Mouse (Mus musculus) C2C12 (cell line): ENCODE results near the gene Rundc3a. TPM values are rescaled to one million over a fixed set of nuclear protein-coding genes. Genes with fewer than 3 reads are reported as not detected.

Experiments
- H3K27me3 ChIP-seq: one replicate; pipeline ENCODE4 v1.6.1; 2011; ENCODE audit not compliant: control insufficient read depth, insufficient read depth, insufficient read length
- H3K36me3 ChIP-seq: one replicate; pipeline ENCODE4 v1.6.1; 2011; ENCODE audit not compliant: control insufficient read depth, insufficient read depth
- H3K4me3 ChIP-seq: one replicate; pipeline ENCODE4 v1.5.1; 2011; ENCODE audit warnings: mild to moderate bottlenecking, control low read depth; ENCODE audit not compliant: poor library complexity, insufficient read depth, severe bottlenecking
- H3K79me2 ChIP-seq: one replicate; pipeline ENCODE4 v1.6.1; 2011; ENCODE audit not compliant: control insufficient read depth, insufficient read depth
- H3K79me3 ChIP-seq: one replicate; pipeline ENCODE4 v1.6.1; 2011; ENCODE audit warnings: low read depth, control low read depth
- H3ac ChIP-seq: one replicate; pipeline ENCODE3; 2011; ENCODE audit warnings: low read depth; ENCODE audit not compliant: control insufficient read depth, insufficient read length
- CEBPB ChIP-seq: IDR thresholded peaks from one replicate; pipeline ENCODE4 v1.6.1; 2011; ENCODE audit warnings: low read depth, mild to moderate bottlenecking, control low read depth, moderate library complexity
- CTCF ChIP-seq: IDR thresholded peaks from one replicate; pipeline ENCODE4 v1.5.1; 2011; ENCODE audit not compliant: control insufficient read depth, insufficient read depth, insufficient read length
- FOSL1 ChIP-seq: IDR thresholded peaks from one replicate; pipeline ENCODE4 v1.8.0; 2011; ENCODE audit warnings: mild to moderate bottlenecking, low read length; ENCODE audit not compliant: poor library complexity, insufficient read depth, severe bottlenecking
- MAX ChIP-seq: IDR thresholded peaks from one replicate; pipeline ENCODE4 v1.6.1; 2011; ENCODE audit warnings: mild to moderate bottlenecking, control low read depth
- MYOD1 ChIP-seq: IDR thresholded peaks from one replicate; pipeline ENCODE4 v1.6.1; 2011; ENCODE audit warnings: low read depth; ENCODE audit not compliant: control insufficient read depth, insufficient read length
- MYOG ChIP-seq: IDR thresholded peaks from one replicate; pipeline ENCODE4 v1.6.1; 2011; ENCODE audit not compliant: control insufficient read depth, insufficient read length; ENCODE audit errors: extremely low read depth
- USF1 ChIP-seq: IDR thresholded peaks from one replicate; pipeline ENCODE4 v1.6.1; 2011; ENCODE audit warnings: low read depth, mild to moderate bottlenecking, control low read depth, moderate library complexity
- microRNA-seq: library from miRNA; unstranded; fragments of <30 nt; microRNA quantifications from one replicate; pipeline ENCODE4, GENCODE M21; 2019; ENCODE audit warnings: borderline microRNAs expressed
- polyA plus RNA-seq: library from polyadenylated mRNA; unstranded; fragments of >200 nt; fragmentation: generic; extraction: Trizol; gene quantifications from one replicate; pipeline ENCODE4 v1.2.1, GENCODE M21; 2012; ENCODE audit warnings: missing spikeins

The Rundc3a gene
- polyA plus RNA-seq, 1 experiment = 2.2 TPM

GRCm38 (mm10) chr11:102446581-102447461, 53.6 kb downstream of the Rundc3a start:
- Histone ChIP-seq H3K79me2 (no peaks in the 10 kb centered on the region), H3K4me3 (peak overlapping the region; percentile 46), H3K36me3 (no peaks in the 10 kb centered on the region), H3K27me3 (peaks cover 26% of the 10 kb centered on the region), H3ac (peak overlapping the region; percentile 89), H3K79me3 (no peaks in the 10 kb centered on the region)
- no peak for TF ChIP-seq CTCF
- TF ChIP-seq MYOG = no peak
- no peak for TF ChIP-seq USF1
- peak; percentile 44 for TF ChIP-seq MYOD1
- no peak for TF ChIP-seq FOSL1

- peak within 1 kb of the TSS; percentile 89 for H3ac ChIP-seq
- H3K79me3 ChIP-seq = no peaks in the 10 kb centered on the region
- H3K27me3 ChIP-seq = peaks cover 32% of the 10 kb centered on the region
Measured at GRCm38 (mm10) chr11:102447497-102447896, 54.3 kb downstream of the Rundc3a start, which contains the start of gene Fam171a2. TSS of gene Fam171a2 (minus strand) at chr11:102447682.

GRCm38 (mm10) chr11:102448327-102448726, 55.1 kb downstream of the Rundc3a start:
- Histone ChIP-seq H3K79me2 (no peaks in the 10 kb centered on the region), H3K36me3 (no peaks in the 10 kb centered on the region), H3K79me3 (no peaks in the 10 kb centered on the region), H3K4me3 (no peak overlapping the region), H3ac (no peak overlapping the region), H3K27me3 (peaks cover 35% of the 10 kb centered on the region)
- TF ChIP-seq MYOG (no peak), CTCF (no peak), FOSL1 (no peak), CEBPB (no peak), MYOD1 (no peak), USF1 (no peak), MAX (no peak)

More at GRCm38 (mm10) chr11:102447497-102447896, 54.3 kb downstream of the Rundc3a start, which contains the start of gene Fam171a2:
- H3K36me3 ChIP-seq = no peaks in the 10 kb centered on the region
- no peak for TF ChIP-seq MAX
- TF ChIP-seq CTCF = peak; percentile 97
- TF ChIP-seq CEBPB = no peak
- no peaks in the 10 kb centered on the region for H3K79me2 ChIP-seq
- H3K4me3 ChIP-seq = peak within 1 kb of the TSS; percentile 46

- H3K27me3 ChIP-seq = peaks cover 35% of the 10 kb centered on the region
- H3K79me3 ChIP-seq = no peaks in the 10 kb centered on the region
Measured at GRCm38 (mm10) chr11:102449043-102450008, 56.1 kb downstream of the Rundc3a start.

More at GRCm38 (mm10) chr11:102449043-102450008, 56.1 kb downstream of the Rundc3a start:
- Histone ChIP-seq H3K36me3 (no peaks in the 10 kb centered on the region), H3K79me2 (no peaks in the 10 kb centered on the region), H3ac (no peak overlapping the region), H3K4me3 (no peak overlapping the region)
- TF ChIP-seq USF1 (no peak), FOSL1 (no peak), MAX (no peak), MYOD1 (no peak), MYOG (no peak), CEBPB (no peak), CTCF (no peak)

Small RNAs within 50 kb of the gene (microRNA-seq; reads per million reads assigned to microRNA genes)
- gene Mir6930 = not detected

Other genes with a start within 250 kb of the Rundc3a start
- not detected for gene Nags, start 247.9 kb upstream of the Rundc3a start, polyA plus RNA-seq
- 25.1 TPM for gene Tmem101, start 237.0 kb upstream of the Rundc3a start, polyA plus RNA-seq
- gene Lsm12, start 208.1 kb upstream of the Rundc3a start, polyA plus RNA-seq = 43.0 TPM
- 40.4 TPM for gene G6pc3, start 203.8 kb upstream of the Rundc3a start, polyA plus RNA-seq
- 74.9 TPM for gene Hdac5, start 163.2 kb upstream of the Rundc3a start, polyA plus RNA-seq
- gene BC030867, start 144.5 kb upstream of the Rundc3a start, polyA plus RNA-seq = 12.0 TPM
- gene Asb16, start 124.7 kb upstream of the Rundc3a start, polyA plus RNA-seq = not detected
- 25.2 TPM for gene Tmub2, start 108.5 kb upstream of the Rundc3a start, polyA plus RNA-seq
- gene Atxn7l3, start 96.8 kb upstream of the Rundc3a start, polyA plus RNA-seq = 33.9 TPM
- gene Ubtf, start 73.7 kb upstream of the Rundc3a start, polyA plus RNA-seq = 70.2 TPM
- gene Slc4a1, start 27.2 kb upstream of the Rundc3a start, polyA plus RNA-seq = not detected
- 174 TPM for gene Slc25a39, start 14.5 kb downstream of the Rundc3a start, polyA plus RNA-seq
- 79.1 TPM for gene Grn, start 36.9 kb downstream of the Rundc3a start, polyA plus RNA-seq
- 6.3 TPM for gene Fam171a2, start 54.3 kb downstream of the Rundc3a start, polyA plus RNA-seq
- gene Itga2b, start 76.7 kb downstream of the Rundc3a start, polyA plus RNA-seq = 1.3 TPM
- 7.3 TPM for gene Gpatch8, start 163.0 kb downstream of the Rundc3a start, polyA plus RNA-seq
- 0.26 TPM for gene Gm11627, start 186.1 kb downstream of the Rundc3a start, polyA plus RNA-seq
- gene Fzd2, start 211.0 kb downstream of the Rundc3a start, polyA plus RNA-seq = 42.1 TPM